Mouse (Mus musculus): ENCODE results near the gene Ifngr2.

Gene Ifngr2

DNA sequence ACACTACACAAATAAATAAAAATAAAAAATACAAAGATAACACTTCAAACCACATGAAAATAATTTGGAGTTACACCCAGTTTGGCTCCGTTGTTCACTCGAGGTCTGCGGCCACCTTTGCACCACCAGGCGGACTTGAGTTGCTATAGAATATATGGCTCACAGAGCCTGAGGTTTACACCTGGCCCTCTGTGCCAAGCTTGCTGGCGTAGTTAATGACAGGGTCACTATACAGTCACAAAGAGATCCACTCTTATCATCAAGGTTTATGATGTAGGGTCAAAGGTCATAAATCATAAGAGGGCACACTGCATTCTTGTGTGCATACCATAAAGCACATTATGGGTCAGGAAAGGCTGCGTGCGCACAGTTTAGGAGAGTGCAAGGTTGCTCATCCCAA is 19.1 kb downstream of the Ifngr2 start:
- DNase-seq = no peak

DNA sequence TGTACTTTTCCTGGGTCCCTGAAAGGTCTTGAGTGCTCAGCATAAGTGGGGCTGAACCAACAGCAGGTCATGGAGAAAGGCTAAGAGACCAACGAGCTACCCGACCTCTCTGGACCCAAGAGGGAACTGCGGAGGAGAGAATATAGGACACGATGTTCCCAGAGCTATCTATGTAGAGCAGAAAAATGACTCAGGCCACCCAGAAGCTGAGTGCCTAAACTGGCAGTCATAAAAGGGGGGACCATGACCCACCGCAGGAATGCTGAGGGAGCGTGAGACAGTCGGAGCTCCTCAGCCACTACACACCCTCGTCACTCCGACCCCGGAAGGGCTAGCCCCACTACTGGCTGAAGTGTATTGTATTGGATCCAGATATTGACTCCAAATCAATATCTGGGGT is 22.1 kb downstream of the Ifngr2 start:
- no peak for DNase-seq

DNA sequence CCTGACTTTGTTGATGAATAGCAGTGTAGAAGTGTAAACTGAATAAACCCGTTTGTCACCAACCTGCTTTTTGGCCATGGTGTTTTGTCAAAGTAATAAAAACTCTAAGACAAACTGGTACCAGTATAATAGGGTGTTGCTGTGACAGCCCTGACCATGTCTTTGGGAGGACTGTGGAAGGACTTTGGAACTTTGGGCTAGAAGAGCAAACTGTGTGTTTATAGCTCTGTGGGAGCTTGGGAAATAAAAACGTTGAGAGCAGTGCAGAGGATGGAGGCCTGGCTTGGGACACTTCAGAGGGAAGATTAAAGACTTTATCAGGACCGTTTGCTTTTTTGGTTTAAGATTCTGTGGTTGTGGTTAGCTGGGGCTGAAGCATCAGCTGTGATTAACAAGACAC is 24.2 kb downstream of the Ifngr2 start:
- DNase-seq = no peak

DNA sequence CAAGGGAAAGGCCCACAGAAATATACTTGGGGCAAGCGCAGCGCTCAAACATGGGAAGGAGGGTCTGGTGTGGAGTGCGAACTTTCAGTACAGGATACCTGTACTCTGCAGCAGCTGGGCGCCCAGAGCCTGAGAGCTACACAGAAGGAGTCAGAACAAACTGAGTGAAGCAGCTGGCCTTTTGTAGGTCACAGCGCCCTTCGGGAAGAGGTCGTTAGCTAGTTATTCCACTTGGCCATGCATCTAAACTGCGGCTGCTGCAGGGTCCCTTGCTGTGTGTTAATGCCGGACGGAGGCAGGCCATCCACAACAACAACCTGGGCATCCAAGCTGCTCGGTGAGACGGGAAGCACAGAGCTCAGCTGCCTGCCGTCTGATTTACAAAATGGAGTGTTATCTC is 28.3 kb downstream of the Ifngr2 start:
- no peak for DNase-seq

DNA sequence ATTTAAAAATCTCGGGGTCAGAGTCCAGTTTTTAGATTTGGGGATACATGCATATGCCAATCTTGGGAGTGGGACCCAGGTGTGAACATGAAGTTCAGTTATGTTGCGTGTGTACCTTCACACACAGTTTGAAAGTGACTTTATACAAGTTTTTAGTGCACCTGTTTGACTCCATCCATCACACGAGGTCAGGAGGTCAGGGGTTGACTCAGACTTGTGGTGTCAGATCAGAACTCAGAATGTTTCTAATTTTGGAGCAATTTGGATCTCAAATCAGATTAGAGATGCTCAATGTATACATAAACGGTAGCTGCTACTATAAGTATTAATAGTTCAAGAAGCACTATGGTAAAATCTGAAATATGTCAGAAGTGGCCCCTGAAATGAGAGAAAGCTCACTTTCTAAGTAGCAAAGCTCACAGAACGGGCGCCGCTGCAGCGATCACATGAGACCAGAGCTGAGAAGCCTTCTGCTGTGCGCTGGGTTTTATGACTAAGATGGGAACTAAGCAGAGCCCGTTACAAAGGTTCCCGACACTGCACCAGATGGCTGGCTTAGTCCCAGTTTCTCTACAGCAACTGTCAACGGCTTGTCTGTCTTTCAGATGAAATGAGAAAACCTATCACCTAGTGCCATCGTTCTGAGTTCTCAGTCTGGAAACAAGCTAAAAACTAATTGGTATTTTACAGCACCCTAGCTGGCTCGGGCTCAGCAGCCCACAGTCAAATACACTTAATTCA is 32.3 kb downstream of the Ifngr2 start:
- DNase-seq = no peak

DNA sequence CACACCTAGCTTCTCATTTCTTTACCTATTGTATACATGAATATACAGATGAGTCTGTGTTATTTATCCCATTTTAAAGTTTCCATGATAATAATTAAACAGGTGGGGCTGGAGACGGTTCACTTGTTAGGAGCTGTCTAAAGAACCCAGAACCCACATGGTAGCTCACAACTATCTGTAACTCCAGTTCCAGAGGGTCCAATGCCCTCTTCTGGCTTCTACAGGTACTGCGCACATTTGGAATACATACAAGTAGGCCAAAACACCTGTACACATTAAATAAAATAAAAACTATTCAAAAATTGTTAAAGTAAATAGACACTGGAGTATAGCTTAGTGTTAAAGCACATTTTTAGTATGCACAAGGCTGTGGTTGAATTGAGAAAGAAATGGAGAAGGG is 35.4 kb downstream of the Ifngr2 start:
- no peak for DNase-seq

DNA sequence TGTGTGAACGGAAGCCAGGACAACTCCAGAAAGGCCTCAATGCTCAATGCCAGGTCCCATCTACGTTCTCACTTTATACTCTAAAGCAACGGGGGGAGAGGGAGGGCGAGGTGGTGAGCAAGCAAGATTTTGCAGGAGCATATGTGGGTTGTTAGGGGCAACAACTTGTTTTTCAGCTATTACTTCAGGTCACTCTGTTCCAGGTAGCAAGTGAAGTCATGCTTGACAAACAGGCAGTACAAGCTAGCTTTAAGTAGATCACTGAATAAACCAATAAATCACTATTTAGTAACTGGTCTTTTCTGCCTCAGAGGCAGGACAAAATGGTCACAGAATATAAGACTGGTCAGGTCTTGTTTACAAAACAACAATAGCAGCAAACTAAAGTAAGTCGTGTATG is 38.7 kb downstream of the Ifngr2 start:
- DNase-seq = no peak

DNA sequence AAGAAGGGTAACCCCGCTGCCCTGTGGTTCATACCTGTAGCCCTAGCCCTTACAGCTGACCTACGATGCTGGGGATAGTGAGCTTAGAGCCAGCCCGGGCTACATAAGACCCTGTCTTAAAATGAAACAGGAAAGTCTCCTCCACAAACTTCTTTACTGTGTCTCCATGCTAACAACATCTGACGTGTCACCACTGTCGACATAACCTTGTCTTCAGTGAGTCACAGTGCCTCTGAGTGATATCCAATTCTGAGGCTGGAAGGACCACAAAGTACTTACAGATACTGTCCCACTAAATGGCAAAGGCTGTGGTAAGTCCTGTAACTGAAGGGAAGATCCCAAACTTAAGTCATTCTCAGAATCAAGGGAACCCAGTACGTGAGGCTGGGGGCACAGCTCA is 39.4 kb downstream of the Ifngr2 start:
- DNase-seq = no peak

DNA sequence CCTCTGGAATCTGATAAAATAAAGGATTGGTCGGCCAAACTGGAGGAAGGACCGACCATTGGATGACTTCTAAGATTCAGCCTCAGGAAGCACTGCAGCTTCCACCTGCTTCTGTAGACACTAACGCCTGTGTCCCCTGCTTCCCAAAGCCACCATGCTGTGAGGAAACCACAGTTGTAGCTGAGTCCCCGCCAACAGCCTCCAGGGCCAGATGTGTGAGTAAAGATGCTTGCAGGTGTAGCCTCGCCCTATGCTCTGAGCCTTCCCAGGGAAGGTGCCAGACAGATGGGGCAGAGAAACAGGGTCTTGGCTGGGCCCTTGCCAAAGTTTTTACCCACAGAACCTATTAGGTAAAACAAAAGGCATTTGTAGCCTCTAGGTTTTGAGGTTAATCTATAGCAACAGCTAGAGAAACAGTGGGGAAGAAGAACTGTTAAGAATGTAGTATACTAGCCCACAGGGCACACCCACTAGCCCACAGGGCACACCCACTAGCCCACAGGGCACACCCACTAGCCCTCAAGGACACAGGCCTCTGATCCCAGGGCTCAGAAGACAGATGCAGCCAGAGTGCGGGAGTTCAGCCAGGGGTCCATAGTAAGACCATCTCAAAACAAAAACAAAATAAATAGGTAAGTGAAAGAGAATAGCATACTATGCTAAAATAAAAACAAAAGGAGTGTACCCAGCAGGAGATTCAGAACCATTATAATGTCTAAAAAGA is 41.0 kb downstream of the Ifngr2 start:
- DNase-seq = no peak

DNA sequence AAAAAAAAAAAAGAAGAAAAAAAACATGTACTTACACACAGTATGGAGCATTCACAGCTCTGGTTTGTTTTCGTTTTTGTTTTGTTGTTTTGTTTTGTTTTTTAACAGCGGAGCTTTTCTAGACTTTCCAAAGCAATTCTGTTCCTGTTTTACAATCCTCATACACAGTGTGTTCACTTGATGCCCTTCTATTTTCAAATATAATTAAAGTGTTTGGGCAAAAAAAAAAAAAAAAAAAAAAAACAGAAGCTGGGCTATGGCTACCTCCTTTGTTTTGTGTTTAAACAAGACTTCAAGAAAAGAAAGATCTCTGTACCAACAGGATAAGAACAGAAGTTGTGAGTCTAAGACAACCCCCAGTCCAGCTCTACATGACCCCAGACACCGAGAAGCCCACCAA is 41.8 kb downstream of the Ifngr2 start:
- no peak for DNase-seq

DNA sequence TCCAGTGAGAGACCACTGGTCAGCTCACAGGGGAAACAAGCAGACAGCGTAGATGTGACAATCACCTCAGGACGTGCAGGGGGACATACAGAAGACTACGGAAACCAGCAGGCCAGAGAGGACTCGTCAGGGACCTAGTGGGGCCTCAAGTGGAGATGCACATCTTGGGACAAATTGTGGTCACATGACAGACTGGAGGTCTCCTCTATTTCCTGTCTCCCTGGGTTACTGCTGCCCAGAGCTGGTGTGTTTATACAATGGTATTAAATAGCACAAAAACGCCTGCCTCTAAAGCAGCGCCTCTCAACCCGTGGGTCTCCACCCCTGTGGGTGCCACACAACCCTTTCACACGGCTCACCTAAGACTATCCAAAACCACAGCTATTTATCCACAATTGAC is 45.3 kb downstream of the Ifngr2 start:
- DNase-seq = no peak

DNA sequence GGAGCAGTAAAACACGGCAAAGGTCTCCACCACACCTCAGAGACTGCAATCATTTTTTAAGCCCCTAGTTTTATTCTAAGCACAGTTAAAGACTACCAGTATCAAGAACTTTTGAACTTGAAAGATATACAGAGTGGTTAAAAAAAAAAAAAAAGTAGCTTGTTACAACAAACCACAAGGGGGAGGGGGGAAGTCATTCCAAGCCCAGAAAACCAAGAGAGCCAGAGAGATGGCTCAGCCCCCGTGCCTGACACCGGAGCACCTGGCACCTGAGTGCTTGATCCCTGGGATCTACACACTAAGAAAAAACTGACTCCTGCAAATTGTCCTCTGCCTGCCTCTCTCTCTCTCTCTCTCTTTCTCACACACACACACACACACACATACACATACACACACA is 46.4 kb downstream of the Ifngr2 start:
- DNase-seq = no peak

DNA sequence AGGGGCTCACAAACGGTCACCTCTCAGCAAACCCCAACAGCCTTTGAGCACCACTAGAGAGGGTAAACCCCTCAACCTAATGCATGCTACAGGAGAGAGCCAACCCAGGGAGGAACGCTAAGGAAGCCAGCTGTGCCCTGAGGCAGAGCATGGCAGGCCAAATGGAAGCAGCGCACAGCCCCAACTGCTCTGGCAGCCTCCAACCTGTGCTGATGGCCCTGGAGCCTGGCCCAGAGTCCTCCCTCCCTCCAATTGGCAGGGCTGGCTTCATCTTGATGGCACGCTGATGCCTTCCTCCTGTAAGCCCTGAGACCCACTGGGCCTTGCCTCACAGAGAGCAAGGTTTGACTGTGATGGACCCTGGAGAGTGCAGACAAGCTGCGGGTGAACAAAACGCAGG is 48.2 kb downstream of the Ifngr2 start:
- DNase-seq = peak; percentile 83

DNA sequence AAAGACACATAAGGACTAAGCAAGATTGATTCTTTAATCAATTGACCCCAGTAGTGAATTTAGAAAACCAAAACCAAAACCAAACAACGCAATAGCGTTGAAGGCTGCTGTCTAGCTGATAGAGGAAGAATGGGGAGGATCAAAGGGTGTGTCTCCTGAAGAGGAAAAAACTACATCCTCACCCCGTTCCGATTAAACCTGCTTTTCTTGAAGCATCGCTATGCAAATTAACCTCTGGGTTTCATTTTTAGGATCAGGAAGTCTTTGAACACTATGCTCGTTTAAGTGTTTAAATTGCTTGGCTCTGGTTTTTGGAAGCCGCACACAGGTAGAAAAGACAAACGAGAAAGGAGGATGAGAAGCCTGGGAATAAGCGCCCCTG is 49.5 kb downstream of the Ifngr2 start:
- no peak for DNase-seq

DNA sequence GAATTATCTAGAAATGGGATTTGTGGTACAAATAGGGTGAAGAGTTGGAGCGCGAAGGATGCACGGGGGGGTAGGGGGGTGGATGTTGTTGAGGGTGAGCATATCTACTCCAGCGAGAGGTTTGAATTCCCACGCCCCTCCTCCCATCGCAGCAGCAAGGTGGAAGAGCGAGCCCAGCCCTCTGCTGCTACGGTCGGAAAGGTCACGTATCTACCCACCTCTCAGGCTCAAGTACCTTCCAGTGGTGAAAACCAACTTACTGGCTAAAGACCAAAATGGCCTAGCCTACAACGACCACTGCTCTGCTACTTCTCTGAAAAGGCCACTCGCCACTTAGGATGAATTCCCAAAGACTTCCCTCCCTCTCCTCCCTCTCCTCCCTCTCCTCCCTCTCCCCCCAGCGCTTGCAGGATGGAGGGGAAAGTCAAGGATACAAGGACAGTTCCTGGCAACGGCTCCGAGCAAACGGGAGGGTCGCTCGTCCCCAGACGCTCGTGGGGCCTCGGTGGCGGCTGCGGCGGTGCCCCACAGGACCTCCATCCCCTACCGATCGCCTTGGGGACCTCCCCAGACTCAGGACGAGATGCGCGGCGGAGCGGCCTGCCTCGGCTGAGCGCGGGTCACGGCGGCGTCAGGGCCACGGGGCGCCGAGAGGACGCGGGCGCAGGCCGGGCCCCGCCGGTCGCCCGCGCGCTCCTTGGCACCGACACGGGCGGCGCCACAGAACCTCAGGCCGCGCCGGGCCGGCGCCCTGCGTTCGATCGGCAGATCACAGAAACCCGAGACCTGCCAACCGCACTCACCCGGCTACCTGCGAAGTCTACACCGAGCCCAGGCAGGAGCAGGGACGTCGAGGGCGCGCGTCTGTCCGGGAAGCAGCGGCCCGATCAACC is 50.2 kb downstream of the Ifngr2 start:
- no peak for DNase-seq

DNA sequence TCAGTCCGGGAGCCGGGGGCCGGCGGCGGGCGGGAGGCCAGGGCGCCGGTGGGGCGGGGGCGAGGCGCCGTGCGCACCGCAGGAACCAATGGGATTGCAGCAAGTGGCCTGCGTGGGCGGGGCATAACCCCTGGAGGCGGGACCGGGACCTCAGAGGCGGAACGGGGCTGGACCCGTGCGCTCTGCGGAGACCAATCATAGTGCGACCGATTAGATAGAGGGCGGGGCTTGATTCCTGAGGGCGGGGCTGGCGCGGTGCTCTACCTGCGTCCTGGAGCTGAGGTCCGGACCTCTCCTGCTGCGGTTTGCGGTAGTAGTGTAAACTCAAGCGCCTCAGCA is 50.8 kb downstream of the Ifngr2 start, which contains the start of gene Tmem50b:
Gene Tmem50b (minus strand): TSS at position 129 of the 339 bp plus-strand sequence.
- DNase-seq = peak; percentile 99

DNA sequence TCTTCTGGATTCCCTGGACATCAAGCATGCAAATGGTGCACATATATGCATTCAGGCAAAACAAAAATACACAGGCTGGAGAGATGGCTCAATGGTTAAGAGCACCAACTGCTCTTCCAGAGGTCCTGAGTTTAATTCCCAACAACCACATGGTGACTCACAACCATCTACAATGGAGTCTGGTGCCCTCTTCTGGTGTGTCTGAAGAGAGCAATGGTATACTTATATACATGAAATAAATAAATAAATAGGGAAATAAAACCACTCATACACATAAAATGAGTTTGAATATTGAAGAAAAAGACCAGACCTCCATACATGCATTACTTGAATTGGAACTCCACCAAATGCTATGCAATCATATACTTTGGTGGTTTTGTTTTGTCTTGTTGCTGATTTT is 52.4 kb downstream of the Ifngr2 start:
- no peak for DNase-seq

DNA sequence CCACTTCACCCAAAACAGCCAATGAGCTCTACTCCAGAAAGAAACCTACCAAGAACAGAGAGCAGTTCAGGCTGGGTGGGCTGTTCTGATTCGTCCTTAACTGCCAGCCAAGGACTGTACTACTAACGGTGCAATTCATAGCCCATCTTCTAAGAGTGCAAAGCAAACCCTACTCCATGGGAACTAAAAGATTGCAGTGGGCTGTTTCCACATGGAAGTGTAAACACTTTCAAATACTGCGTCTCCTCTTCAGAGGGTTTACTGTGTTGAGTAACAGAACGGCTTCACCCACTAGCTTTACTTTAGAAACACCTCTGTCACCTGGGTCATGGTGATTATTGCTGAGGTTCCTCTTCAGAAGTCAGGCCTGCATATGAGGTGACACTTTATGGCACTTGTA is 54.2 kb downstream of the Ifngr2 start:
- no peak for DNase-seq

DNA sequence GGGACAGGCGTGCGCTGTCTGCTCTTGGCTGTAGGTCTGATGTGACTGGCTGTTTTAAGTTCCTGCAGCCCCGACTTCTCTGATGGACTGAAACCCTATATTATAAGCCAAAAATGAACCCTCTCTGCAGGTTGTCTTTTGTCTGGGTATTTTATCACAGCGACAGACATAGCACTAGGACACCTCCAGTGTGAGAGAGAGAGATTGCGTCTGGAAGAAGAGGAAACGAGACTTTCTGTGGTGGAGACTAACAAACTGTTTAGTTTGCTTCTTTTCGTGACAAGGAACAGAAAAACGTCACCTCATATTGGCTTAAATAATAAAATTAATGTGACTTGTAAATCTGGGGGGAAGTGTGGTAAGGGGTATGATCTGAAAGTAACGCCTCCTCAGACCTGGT is 54.8 kb downstream of the Ifngr2 start:
- no peak for DNase-seq

DNA sequence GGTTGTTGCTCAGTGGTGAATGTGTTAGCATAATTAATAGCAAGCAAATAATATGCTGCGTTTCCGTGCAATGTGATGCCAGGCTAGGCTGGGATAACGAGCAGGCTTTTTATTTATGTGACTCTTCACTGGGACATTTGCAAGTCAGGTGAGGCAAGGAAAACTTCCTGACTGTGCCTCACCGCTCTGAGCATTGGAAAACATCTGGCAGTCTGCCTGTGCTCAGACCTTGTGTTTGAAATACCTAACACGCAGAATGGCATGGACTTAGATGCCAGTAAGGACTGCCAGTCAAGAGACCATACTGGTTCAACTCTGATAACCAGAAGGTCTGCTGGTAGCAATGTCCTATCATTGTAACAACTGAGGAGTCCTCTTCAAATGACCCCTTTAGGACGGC is 58.3 kb downstream of the Ifngr2 start:
- DNase-seq = no peak

DNA sequence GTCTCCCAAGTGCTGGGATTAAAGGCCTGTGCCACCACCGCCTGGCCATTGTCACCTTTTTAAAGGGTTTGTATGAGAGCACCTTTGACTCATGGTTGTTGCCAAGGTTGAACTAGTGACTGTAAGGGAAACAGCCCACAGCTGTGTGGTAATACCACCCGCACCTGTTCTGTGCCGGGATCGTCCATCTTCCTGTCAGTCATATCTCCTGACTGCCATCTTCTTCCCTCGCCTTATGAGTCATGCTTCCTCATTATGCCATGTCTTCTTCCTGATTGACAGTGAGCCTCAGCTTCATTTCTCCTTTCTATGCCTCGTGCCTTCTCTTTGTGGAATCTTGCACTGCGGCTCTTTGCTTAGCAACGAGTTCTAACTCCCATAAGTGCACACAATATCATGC is 60.1 kb downstream of the Ifngr2 start:
- DNase-seq = no peak

DNA sequence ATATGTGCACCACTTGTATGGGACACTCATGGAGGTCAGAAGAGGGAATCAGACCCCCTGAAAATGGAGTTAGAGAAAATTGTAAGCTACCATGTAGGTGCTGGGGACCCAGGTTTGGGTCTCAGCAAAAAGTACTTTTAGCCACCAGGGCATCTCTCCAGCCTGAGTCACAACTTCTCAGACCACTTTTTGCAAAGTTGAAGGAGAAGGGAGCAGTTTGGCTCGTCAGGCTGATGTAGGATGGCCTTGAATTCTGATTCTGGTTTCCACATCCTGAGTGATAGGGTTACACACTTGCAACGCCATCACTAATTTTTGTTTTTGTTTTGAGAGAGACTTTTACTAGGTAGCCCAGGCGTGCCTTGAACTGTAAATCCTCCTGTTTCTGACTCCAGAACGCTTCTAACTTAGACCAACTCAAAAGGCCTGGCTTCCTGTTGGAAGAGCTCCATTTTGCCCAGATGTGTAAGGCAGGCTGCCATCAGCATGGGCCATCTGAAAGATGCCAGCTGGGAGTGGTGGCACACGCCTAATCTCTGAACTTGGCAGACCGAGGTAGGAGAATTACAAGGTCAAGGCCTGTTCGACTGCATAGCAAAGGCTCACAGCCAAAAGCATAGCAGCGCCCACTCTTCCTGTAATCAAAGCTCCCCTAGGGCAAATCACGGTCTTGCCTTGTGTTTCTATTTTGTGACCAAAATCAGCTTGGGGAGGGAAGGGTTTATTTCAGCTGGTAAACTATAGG is 62.8 kb downstream of the Ifngr2 start:
- DNase-seq = no peak

DNA sequence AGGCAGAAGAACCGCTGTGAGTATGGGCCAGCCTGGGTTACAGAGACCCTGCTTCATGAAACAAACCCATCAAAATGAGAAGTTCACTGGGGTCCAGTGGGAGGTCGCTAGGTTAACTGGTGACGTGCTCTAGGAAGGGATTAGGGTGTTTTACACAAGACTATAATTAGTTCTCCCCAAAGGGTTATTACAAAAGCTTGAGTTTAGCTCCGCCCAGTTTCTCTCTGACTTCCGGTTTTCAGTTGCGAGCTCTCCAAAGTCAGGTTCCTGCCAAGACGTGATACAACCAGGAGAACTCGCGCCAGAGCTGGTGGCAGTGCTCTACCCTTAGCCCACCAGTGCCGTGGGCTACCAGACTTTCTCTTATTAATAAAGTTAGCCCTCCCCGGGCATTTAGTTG is 64.4 kb downstream of the Ifngr2 start:
- no peak for DNase-seq

All from cerebellum, adult 9-11 months (tissue).